Mouse (Mus musculus) hindbrain, embryonic 15.5 days (tissue): ENCODE data around the gene Lrig3. TPM values are rescaled to one million over a fixed set of nuclear protein-coding genes. Genes with fewer than 3 reads are reported as not detected.

Experiments
- ATAC-seq: fragments of 200-750 bp; cut with Nextera tagmentation; 2 replicates; pipeline ENCODE4 v1.8.0; 2017; ENCODE audit warnings: low read depth, moderate number of reproducible peaks, moderate TSS enrichment; ENCODE audit not compliant: low FRiP score
- H3K27ac ChIP-seq: fragments of 300-500 bp; sonication (generic); replicated peaks from 2 replicates; pipeline ENCODE4 v1.5.1; 2015; ENCODE audit warnings: mild to moderate bottlenecking, inconsistent platforms
- H3K27me3 ChIP-seq: fragments of 300-500 bp; sonication (generic); 2 replicates; pipeline ENCODE4 v1.6.1; 2015; ENCODE audit warnings: control low read depth, inconsistent platforms
- H3K36me3 ChIP-seq: fragments of 300-500 bp; sonication (generic); 2 replicates; pipeline ENCODE4 v1.6.1; 2015; ENCODE audit warnings: control low read depth, inconsistent platforms
- H3K4me1 ChIP-seq: fragments of 300-500 bp; sonication (generic); replicated peaks from 2 replicates; pipeline ENCODE4 v1.6.1; 2015; ENCODE audit warnings: control low read depth, inconsistent platforms
- H3K4me2 ChIP-seq: fragments of 300-500 bp; sonication (generic); 2 replicates; pipeline ENCODE4 v1.6.1; 2015; ENCODE audit warnings: moderate library complexity, mild to moderate bottlenecking, inconsistent platforms
- H3K4me3 ChIP-seq: fragments of 300-500 bp; sonication (generic); 2 replicates; pipeline ENCODE4 v1.5.1; 2015; ENCODE audit warnings: mild to moderate bottlenecking, inconsistent platforms
- H3K9ac ChIP-seq: fragments of 300-500 bp; sonication (generic); 2 replicates; pipeline ENCODE4 v1.6.1; 2015; ENCODE audit warnings: inconsistent platforms
- H3K9me3 ChIP-seq: fragments of 300-500 bp; sonication (generic); 2 replicates; pipeline ENCODE4 v1.6.1; 2016; ENCODE audit warnings: control low read depth, inconsistent platforms
- WGBS: fragments of 180-500 bp; shearing (Covaris S2); methylation state at CpG from one replicate; pipeline ENCODE4 v1.1.7; 2015; 5-methylcytosine and 5-hydroxymethylcytosine counted together
- polyA plus RNA-seq: library from polyadenylated mRNA; unstranded; fragments of >200 nt; fragmentation: Nextera tagmentation; extraction: Ambion mirVana; gene quantifications from 2 replicates; pipeline ENCODE4 v1.2.1, GENCODE M21; 2015

Gene Lrig3
- polyA plus RNA-seq, 1 experiment from 2014 or later = 4.1 TPM

DNA sequence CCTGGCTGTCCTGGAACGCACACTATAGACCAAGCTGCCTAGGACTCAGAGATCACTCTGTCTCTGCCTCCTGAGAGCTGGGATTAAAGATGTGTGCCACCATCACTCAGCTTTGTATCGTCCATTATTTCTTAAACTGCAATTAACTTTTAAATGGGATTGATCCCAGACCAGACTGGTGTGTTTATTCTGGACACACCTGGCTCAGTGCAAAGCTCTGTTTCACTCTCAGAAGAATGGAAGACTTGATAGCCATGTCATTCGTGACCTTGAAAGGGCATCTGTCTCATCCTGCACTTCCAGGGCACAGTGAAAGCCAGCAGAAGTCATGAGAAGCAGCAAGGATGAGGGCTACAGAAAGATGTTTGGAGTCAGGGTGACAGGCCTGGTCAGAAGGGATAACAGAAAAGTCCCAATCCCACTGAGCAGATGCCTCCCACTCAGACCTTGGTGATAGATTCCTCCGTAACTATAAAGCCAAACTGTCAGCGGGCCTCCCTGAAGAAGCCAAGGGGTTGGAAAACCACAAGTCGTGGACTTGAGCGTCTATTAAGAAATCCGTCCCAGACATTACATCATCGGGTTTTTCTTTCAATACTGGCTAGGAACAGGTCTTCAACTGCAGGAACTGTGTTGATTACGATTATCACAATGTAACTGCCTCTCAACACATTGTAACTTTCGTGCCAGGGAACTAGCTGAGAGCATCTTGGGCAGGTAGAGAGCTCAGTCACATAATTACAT is 25.5 kb upstream of the Lrig3 start:
- no peak for ATAC-seq
- H3K27ac ChIP-seq = no peak overlapping the region

DNA sequence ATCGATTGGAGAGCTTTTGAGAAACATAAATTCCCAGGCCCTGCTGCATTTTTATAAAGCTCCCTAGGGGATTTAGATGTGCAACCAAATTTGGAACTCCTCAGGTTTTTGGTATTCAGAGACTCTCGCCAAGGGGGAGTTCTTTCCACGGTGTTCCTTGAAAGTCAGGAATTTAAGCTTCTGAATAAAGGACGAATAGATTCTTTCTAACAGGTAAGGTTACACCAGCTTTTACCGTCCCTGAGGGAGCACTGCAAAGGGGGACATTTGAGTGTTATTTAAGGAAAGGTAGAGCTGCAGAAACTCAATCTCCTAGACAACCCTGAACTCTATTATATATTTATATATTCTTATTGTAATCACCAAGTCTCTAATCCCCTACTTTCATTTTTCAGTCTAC is 22.9 kb upstream of the Lrig3 start:
- 36% methylated on average over 5 of the region's 5 CpGs for WGBS
- ATAC-seq = no peak
- Histone ChIP-seq H3K4me1 (no peaks in the 10 kb centered on the region), H3K27me3 (no peaks in the 10 kb centered on the region), H3K36me3 (no peaks in the 10 kb centered on the region), H3K9ac (no peak overlapping the region), H3K9me3 (no peaks in the 10 kb centered on the region), H3K27ac (no peak overlapping the region), H3K4me2 (no peak overlapping the region), H3K4me3 (no peak overlapping the region)

More for the DNA sequence above, 25.5 kb upstream of the Lrig3 start:
- H3K4me1 ChIP-seq = no peaks in the 10 kb centered on the region
- no peaks in the 10 kb centered on the region for H3K27me3 ChIP-seq
- no peak overlapping the region for H3K4me2 ChIP-seq
- no peak overlapping the region for H3K4me3 ChIP-seq
- H3K36me3 ChIP-seq = no peaks in the 10 kb centered on the region
- 87% methylated on average over 11 of the region's 11 CpGs for WGBS
- H3K9me3 ChIP-seq = no peaks in the 10 kb centered on the region
- no peak overlapping the region for H3K9ac ChIP-seq

DNA sequence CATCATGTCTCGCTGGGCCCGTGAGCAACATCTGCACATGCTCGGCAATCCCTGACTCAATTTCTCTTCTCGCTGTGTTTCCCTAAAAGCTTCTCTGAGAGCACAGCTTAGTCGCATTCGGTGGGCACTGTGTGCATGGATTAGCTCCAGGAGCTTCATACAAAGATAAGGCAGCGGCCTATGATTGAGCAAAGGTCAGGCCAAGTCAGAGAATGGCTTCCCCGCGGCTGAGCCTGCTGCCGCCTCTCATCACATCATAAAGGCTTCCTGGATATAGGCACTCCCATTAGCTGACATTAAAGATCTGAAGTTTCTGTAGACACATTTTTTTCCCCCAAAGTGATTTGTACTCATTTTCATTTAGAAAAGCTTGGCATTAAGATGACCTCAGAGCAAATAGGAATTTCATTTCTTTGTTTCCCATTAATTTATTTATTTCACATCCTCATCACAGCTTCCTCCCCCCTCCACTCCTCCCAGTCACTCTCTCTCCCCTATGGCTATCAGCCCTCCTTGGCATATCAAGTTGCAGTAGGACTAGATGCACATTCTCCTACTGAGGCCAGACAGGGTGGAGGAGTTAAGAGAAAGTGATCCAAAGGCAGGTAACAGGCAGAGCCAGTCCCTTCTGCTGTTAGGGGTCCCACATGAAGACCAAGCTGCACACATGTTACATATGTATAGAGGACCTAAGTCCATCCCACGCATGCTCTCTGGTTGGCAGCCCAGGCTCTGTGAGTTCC is 21.0 kb upstream of the Lrig3 start:
- Histone ChIP-seq H3K27ac (no peak overlapping the region), H3K36me3 (no peaks in the 10 kb centered on the region), H3K4me3 (no peak overlapping the region), H3K27me3 (no peaks in the 10 kb centered on the region), H3K4me1 (peaks cover 7% of the 10 kb centered on the region; the same call in 1 of the 2 replicates), H3K4me2 (no peak overlapping the region), H3K9ac (no peak overlapping the region), H3K9me3 (no peaks in the 10 kb centered on the region)
- WGBS = 64% methylated on average over 11 of the region's 11 CpGs
- ATAC-seq = no peak

DNA sequence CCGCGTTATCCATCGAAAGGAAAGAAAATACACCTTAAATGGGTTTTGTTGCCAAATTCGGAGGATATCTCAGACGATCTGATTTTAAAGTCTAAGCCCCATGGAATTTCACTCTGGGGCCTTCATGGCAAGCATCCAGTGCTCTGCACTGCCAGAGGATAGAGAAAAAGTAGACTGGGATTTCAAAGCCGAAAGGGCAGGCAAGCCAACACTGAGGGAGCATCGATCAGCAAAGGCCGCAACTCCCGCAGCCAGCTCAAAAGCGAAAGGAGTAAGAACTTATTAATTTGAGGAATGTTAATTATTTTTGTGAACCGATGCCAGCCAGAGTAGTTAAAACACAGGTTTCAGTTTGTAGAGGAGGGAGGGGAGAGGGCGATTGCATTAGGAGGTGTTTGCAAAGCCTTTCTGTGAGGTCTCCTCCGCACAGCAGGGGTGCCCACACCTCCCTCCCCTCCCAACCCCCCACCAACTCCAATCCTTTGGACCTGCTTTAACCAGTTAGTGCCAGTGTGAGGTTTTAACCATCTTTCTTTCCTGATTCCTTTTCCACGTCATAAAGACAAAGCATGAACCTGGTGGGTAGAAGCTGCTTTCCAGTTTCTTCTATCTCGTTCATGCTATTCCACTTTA is 17.0 kb upstream of the Lrig3 start:
- H3K9me3 ChIP-seq = no peaks in the 10 kb centered on the region
- H3K27me3 ChIP-seq = no peaks in the 10 kb centered on the region
- H3K36me3 ChIP-seq = no peaks in the 10 kb centered on the region
- H3K4me1 ChIP-seq = peaks cover 7% of the 10 kb centered on the region; the same call in 1 of the 2 replicates
- no peak for ATAC-seq
- no peak overlapping the region for H3K27ac ChIP-seq
- H3K4me3 ChIP-seq = no peak overlapping the region
- H3K9ac ChIP-seq = no peak overlapping the region
- 49% methylated on average over 15 of the region's 15 CpGs for WGBS
- 0 out of 2 replicates have a peak overlapping the region, but pooled peaks have one; percentile 35 for H3K4me2 ChIP-seq

DNA sequence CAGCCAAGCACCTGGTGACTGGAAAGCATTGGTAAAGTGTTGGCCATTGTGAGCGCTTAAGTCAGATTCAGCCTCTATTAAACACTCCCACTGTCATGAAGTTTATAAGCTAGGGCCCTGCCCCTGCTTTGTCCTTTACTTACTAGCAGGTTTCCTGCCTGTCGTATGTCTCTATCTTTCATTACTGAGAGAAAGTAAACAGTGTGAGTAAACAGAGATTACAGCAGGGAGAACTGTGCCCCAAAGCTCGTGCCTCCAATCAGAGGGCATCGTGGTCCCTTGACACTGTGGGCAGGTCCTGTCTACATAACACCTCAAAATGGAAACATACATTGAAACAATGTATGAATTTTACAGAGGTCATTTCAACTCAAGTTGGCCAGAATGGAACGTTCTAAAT is 14.3 kb upstream of the Lrig3 start:
- Histone ChIP-seq H3K4me1 (peaks cover 7% of the 10 kb centered on the region; the same call in 1 of the 2 replicates), H3K9ac (no peak overlapping the region), H3K4me3 (no peak overlapping the region), H3K27ac (no peak overlapping the region), H3K4me2 (no peak overlapping the region), H3K27me3 (no peaks in the 10 kb centered on the region), H3K36me3 (no peaks in the 10 kb centered on the region), H3K9me3 (no peaks in the 10 kb centered on the region)
- no peak for ATAC-seq
- 83% methylated on average over 5 of the region's 5 CpGs for WGBS

DNA sequence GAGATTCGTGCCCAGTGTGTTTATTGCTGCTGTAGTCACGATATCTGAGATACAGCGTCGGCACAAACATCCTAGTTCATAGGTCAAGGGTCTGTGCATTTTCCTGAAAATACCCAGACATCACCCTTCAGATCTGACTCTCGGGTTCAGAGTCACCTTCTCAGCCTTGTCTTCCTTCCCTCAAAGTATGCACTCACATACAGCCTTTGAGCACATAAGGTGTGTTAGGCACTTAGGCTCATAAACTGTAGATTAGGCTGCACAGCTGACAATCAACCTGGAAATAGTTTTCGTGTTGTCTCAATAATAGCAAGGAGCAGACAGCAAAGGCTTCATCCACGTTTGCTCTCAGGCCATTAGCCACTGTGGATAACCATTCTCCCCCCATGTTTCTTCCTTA is 11.6 kb upstream of the Lrig3 start:
- Histone ChIP-seq H3K36me3 (no peaks in the 10 kb centered on the region), H3K27ac (no peak overlapping the region), H3K4me2 (no peak overlapping the region), H3K27me3 (no peaks in the 10 kb centered on the region), H3K9me3 (no peaks in the 10 kb centered on the region), H3K4me1 (0 out of 2 replicates have a peak, but pooled peaks cover under 1% of the 10 kb centered on the region), H3K4me3 (no peak overlapping the region), H3K9ac (no peak overlapping the region)
- 91% methylated on average over 7 of the region's 7 CpGs for WGBS
- no peak for ATAC-seq

DNA sequence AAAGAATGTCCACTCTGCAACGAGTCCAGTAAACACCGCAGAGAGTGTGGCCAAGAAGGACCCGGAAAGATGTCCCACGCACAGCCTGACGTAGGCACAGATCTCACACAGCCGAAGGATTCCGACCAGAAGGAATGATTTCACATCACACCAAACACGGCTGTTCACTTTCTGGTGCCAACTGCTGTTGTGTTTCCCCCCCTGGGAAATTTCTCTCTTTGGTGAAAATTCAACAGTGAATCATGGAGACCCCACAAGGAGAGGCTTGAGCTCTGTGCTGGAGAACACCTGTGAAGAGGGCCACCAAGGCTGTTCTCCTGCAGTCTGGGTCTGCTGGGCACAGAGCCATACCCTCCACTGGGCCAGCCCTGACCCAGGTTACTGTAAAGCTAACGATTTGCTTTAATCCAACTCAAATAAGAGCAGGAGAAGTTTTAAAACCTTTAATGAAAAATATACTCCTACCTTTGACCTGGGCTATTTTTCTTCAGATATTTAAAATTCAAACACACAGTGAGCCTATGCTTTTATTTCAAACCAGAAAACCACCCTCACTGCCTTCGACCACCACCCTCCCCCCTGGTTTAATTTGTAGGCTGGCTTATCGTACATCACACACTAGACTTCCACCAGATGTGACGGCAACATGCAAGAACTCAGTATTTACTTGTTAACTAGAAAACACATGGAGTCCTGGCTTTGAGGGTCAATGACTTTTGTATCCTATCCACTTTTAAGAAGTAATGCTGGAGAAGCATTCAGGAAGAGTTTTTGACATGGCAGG is 11.0 kb upstream of the Lrig3 start:
- no peaks in the 10 kb centered on the region for H3K9me3 ChIP-seq
- no peaks in the 10 kb centered on the region for H3K36me3 ChIP-seq
- H3K4me2 ChIP-seq = no peak overlapping the region
- H3K9ac ChIP-seq = no peak overlapping the region
- 84% methylated on average over 12 of the region's 12 CpGs for WGBS
- no peak overlapping the region for H3K27ac ChIP-seq
- H3K27me3 ChIP-seq = no peaks in the 10 kb centered on the region
- H3K4me3 ChIP-seq = no peak overlapping the region
- no peak for ATAC-seq
- no peaks in the 10 kb centered on the region for H3K4me1 ChIP-seq

DNA sequence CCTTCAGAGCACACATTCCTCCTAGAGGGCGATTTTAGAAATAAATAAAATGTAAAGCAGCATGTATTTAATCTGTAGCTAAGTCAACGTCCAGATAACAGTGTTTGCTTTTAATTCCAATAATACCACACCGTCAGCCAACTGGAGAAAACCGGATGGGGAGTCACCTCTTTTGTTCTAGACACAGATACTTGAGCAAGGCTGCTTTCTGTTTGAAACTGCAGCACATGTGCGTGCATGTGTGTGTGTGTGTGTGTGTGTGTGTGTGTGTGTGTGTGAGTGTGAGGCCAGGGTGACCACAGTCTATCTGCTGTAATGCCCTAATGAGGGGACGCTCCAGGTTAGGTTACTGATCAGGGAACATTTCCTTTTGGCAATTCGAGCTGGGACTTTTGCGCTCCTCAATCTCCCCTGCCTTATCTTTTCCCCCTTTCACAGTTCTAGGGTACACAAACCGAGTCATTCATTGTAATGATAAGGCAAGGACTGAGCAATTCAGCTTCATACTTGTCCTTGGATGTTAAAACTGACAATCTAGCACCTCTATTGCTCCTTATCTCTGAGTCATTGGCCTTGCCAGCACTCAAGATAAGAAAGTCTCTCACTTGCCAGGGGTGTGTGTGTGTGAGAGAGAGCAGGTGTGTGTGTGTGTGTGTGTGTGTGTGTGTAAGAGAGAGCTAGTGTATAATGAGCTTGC is 4.4 kb upstream of the Lrig3 start:
- no peak overlapping the region for H3K9ac ChIP-seq
- no peak for ATAC-seq
- no peaks in the 10 kb centered on the region for H3K27me3 ChIP-seq
- no peak overlapping the region for H3K27ac ChIP-seq
- no peaks in the 10 kb centered on the region for H3K36me3 ChIP-seq
- no peak overlapping the region for H3K4me3 ChIP-seq
- peaks cover 4% of the 10 kb centered on the region for H3K4me1 ChIP-seq
- 75% methylated on average over 9 of the region's 9 CpGs for WGBS
- no peak overlapping the region for H3K4me2 ChIP-seq
- H3K9me3 ChIP-seq = no peaks in the 10 kb centered on the region

DNA sequence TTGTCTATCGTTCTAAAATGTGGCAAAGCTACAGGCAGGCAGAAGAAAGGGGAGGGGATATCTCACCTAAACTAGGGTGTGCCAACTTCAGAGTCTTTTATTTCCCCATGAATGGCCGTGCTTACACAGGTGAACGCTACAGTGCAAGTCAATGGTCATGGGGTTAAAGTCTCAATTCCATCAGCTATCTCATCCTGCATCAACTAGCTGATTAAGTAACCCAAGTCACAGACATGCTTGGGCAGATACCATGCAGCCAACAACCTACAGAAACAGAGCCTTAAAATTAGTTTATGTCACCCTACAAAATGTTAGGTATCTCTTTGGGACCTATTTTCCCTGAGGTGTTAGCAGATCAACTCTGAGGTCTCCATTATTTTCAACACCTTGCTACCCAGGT is 1.3 kb upstream of the Lrig3 start:
- Histone ChIP-seq H3K9ac (no peak overlapping the region), H3K27me3 (no peaks in the 10 kb centered on the region)
- 92% methylated on average over 3 of the region's 3 CpGs for WGBS

DNA sequence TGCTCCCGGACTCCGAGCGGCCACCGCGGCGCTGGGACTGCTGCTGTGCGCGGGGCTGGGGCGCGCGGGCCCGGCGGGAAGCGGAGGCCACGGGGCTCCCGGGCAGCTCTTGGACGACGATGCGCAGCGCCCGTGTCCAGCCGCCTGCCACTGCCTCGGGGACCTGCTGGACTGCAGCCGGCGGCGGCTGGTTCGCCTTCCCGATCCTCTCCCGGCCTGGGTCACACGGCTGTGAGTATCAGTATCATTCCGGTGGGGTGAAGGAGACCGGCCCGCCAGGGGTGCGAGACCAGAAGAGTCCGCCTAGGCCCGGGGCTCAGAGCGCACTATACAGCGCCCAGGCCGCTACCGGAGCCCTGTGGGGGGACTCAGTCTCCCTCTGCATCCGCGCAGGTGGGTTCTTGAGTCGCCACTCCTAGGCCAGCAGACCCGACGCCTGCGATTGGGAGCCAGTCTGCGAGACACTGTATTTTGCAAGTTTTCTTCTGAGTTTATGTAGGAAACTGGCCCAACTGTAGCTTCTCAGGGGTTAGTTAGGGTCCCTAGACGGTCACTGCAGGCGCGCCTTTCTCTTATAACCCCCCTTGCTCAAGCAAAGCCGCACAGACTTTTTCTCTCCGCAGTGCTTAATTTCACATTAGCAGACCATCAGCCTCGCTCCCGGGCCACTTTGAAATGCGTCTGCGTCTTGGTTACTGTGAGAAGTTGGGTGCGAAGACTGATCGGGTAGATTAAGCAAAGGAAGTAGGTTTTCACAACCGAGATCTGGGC is 698 bp downstream of the Lrig3 start:
- peak overlapping the region; percentile 66 for H3K4me3 ChIP-seq
- H3K4me2 ChIP-seq = peak overlapping the region; percentile 96
- no peaks in the 10 kb centered on the region for H3K27me3 ChIP-seq
- H3K9me3 ChIP-seq = no peaks in the 10 kb centered on the region
- H3K36me3 ChIP-seq = no peaks in the 10 kb centered on the region
- H3K4me1 ChIP-seq = peaks cover 28% of the 10 kb centered on the region
- peak overlapping the region; percentile 61 for H3K9ac ChIP-seq
- peak; percentile 72 for ATAC-seq
- WGBS = under 1% methylated on average over 59 of the region's 59 CpGs
- H3K27ac ChIP-seq = peak overlapping the region; percentile 75

More for the DNA sequence above, 1.3 kb upstream of the Lrig3 start:
- Histone ChIP-seq H3K27ac (no peak overlapping the region), H3K36me3 (no peaks in the 10 kb centered on the region), H3K4me3 (no peak overlapping the region), H3K9me3 (no peaks in the 10 kb centered on the region), H3K4me2 (no peak overlapping the region), H3K4me1 (peaks cover 28% of the 10 kb centered on the region)
- ATAC-seq = no peak
